Mouse (Mus musculus): ENCODE measurements at regions not wholly inside any gene's neighbourhood (a gene's known extent, or its start where the extent isn't known, plus 50 kb on each side); places are given as distances from the start of the nearest gene placed in this dataset.

- Histone ChIP-seq H3K36me3 (ENCODE audit: insufficient read depth, low read length) (no peaks in the 10 kb centered on the region), H3K9ac (replicated peaks; ENCODE audit: low read length) (no peak overlapping the region), H3K27ac (no peak overlapping the region), H3K4me2 (ENCODE audit: low read depth, low read length) (no peak overlapping the region), H3K27me3 (ENCODE audit: insufficient read depth, low read length) (no peaks in the 10 kb centered on the region), H3K4me3 (ENCODE audit: low read length) (no peak overlapping the region), H3K4me1 (ENCODE audit: insufficient read depth, low read length) (no peaks in the 10 kb centered on the region), H3K9me3 (ENCODE audit: low read length) (no peaks in the 10 kb centered on the region)
- WGBS: 52% methylated on average over 3 of the region's 3 CpGs
- ATAC-seq (no peak), DNase-seq (ENCODE audit: low spot score) (no peak)
- no peak for TF ChIP-seq CTCF (IDR thresholded peaks at IDR 0.05; ENCODE audit: low read depth)
These were observed 572.0 kb upstream of the Pdzrn3 start for GRCm38 (mm10) chr6:101949681-101950080.

- ATAC-seq: no peak
- DNase-seq (ENCODE audit: low spot score): no peak
These were observed 571.3 kb upstream of the Pdzrn3 start for GRCm38 (mm10) chr6:101948950-101949349.

GRCm38 (mm10) chr6:101940266-101940866, 562.7 kb upstream of the Pdzrn3 start:
- no peaks in the 10 kb centered on the region for H3K36me3 ChIP-seq (ENCODE audit: insufficient read depth, low read length)
- DNase-seq (ENCODE audit: low spot score): no peak

More at GRCm38 (mm10) chr6:101948950-101949349, 571.3 kb upstream of the Pdzrn3 start:
- Histone ChIP-seq H3K9me3 (ENCODE audit: low read length) (no peaks in the 10 kb centered on the region), H3K27me3 (ENCODE audit: insufficient read depth, low read length) (no peaks in the 10 kb centered on the region), H3K4me2 (ENCODE audit: low read depth, low read length) (no peak overlapping the region), H3K4me3 (ENCODE audit: low read length) (no peak overlapping the region), H3K27ac (no peak overlapping the region), H3K36me3 (ENCODE audit: insufficient read depth, low read length) (no peaks in the 10 kb centered on the region), H3K9ac (replicated peaks; ENCODE audit: low read length) (no peak overlapping the region), H3K4me1 (ENCODE audit: insufficient read depth, low read length) (no peaks in the 10 kb centered on the region)
- no peak for TF ChIP-seq CTCF (IDR thresholded peaks at IDR 0.05; ENCODE audit: low read depth)
- WGBS: 90% methylated on average over 2 of the region's 2 CpGs

GRCm38 (mm10) chr6:101938393-101938985, 560.8 kb upstream of the Pdzrn3 start:
- no peaks in the 10 kb centered on the region for H3K27me3 ChIP-seq (ENCODE audit: insufficient read depth, low read length)
- no peak for DNase-seq (ENCODE audit: low spot score)
- no peak for TF ChIP-seq CTCF (IDR thresholded peaks at IDR 0.05; ENCODE audit: low read depth)
- no peak overlapping the region for H3K27ac ChIP-seq
- ATAC-seq: no peak
- no peak overlapping the region for H3K4me2 ChIP-seq (ENCODE audit: low read depth, low read length)
- no peaks in the 10 kb centered on the region for H3K36me3 ChIP-seq (ENCODE audit: insufficient read depth, low read length)
- no peak overlapping the region for H3K4me3 ChIP-seq (ENCODE audit: low read length)
- H3K9me3 ChIP-seq (ENCODE audit: low read length): no peaks in the 10 kb centered on the region
- H3K4me1 ChIP-seq (ENCODE audit: insufficient read depth, low read length): no peaks in the 10 kb centered on the region
- no peak overlapping the region for H3K9ac ChIP-seq (replicated peaks; ENCODE audit: low read length)
- 67% methylated on average over 4 of the region's 4 CpGs for WGBS

More at GRCm38 (mm10) chr6:101940266-101940866, 562.7 kb upstream of the Pdzrn3 start:
- TF ChIP-seq CTCF (IDR thresholded peaks at IDR 0.05; ENCODE audit: low read depth): no peak
- no peaks in the 10 kb centered on the region for H3K9me3 ChIP-seq (ENCODE audit: low read length)
- H3K4me3 ChIP-seq (ENCODE audit: low read length): no peak overlapping the region
- no peak overlapping the region for H3K9ac ChIP-seq (replicated peaks; ENCODE audit: low read length)
- H3K4me2 ChIP-seq (ENCODE audit: low read depth, low read length): no peak overlapping the region
- H3K27me3 ChIP-seq (ENCODE audit: insufficient read depth, low read length): no peaks in the 10 kb centered on the region
- no peaks in the 10 kb centered on the region for H3K4me1 ChIP-seq (ENCODE audit: insufficient read depth, low read length)
- no peak overlapping the region for H3K27ac ChIP-seq
- 64% methylated on average over 3 of the region's 3 CpGs for WGBS
- no peak for ATAC-seq

- H3K9ac ChIP-seq (replicated peaks; ENCODE audit: low read length): no peak overlapping the region
- peak overlapping the region; percentile 43 for H3K4me2 ChIP-seq (ENCODE audit: low read depth, low read length)
- H3K9me3 ChIP-seq (ENCODE audit: low read length): no peaks in the 10 kb centered on the region
- no peak overlapping the region for H3K27ac ChIP-seq
- no peaks in the 10 kb centered on the region for H3K36me3 ChIP-seq (ENCODE audit: insufficient read depth, low read length)
- no peaks in the 10 kb centered on the region for H3K4me1 ChIP-seq (ENCODE audit: insufficient read depth, low read length)
- DNase-seq (ENCODE audit: low spot score) (peak; percentile 18), ATAC-seq (no peak)
- 51% methylated on average over 12 of the region's 12 CpGs for WGBS
- no peaks in the 10 kb centered on the region for H3K27me3 ChIP-seq (ENCODE audit: insufficient read depth, low read length)
- no peak for TF ChIP-seq CTCF (IDR thresholded peaks at IDR 0.05; ENCODE audit: low read depth)
- no peak overlapping the region for H3K4me3 ChIP-seq (ENCODE audit: low read length)
These were observed 560.0 kb upstream of the Pdzrn3 start for GRCm38 (mm10) chr6:101937467-101938392.

GRCm38 (mm10) chr6:101931768-101932167, 554.1 kb upstream of the Pdzrn3 start:
- DNase-seq (ENCODE audit: low spot score) (no peak), ATAC-seq (no peak)
- H3K36me3 ChIP-seq (ENCODE audit: insufficient read depth, low read length): no peaks in the 10 kb centered on the region
- no peak for TF ChIP-seq CTCF (IDR thresholded peaks at IDR 0.05; ENCODE audit: low read depth)
- no peak overlapping the region for H3K9ac ChIP-seq (replicated peaks; ENCODE audit: low read length)
- no peak overlapping the region for H3K27ac ChIP-seq
- 95% methylated on average over 5 of the region's 5 CpGs for WGBS
- H3K9me3 ChIP-seq (ENCODE audit: low read length): no peaks in the 10 kb centered on the region
- H3K4me2 ChIP-seq (ENCODE audit: low read depth, low read length): no peak overlapping the region
- H3K27me3 ChIP-seq (ENCODE audit: insufficient read depth, low read length): no peaks in the 10 kb centered on the region
- H3K4me3 ChIP-seq (ENCODE audit: low read length): no peak overlapping the region
- H3K4me1 ChIP-seq (ENCODE audit: insufficient read depth, low read length): no peaks in the 10 kb centered on the region

Measured in hindbrain, postnatal 0 days (tissue).